Mouse (Mus musculus) CH12.LX (cell line): ENCODE results near the gene Kcnma1. TPM values are rescaled to one million over a fixed set of nuclear protein-coding genes. Genes with fewer than 3 reads are reported as not detected.

ENCODE experiments used
- DNase-seq: peaks from one replicate; pipeline ENCODE4 v3.0.0-alpha.2; 2013; ENCODE audit errors: extremely low read depth
- H3K27ac ChIP-seq: 2 replicates; pipeline ENCODE4 v1.5.1; 2012; ENCODE audit warnings: low read depth, mild to moderate bottlenecking, control low read depth, moderate library complexity; ENCODE audit not compliant: insufficient read depth
- H3K27me3 ChIP-seq: replicated peaks from 2 replicates; pipeline ENCODE3; 2012; ENCODE audit warnings: inconsistent platforms
- H3K36me3 ChIP-seq, 2 experiments: replicated peaks in 1 of 2; 2 replicates each; pipeline versions ENCODE3 to v1.6.1; 2012; ENCODE audit warnings: inconsistent platforms in 1 of 2, low read length in 1 of 2, mild to moderate bottlenecking in 1 of 2, mixed read lengths in 1 of 2, moderate library complexity in 1 of 2; ENCODE audit not compliant: control insufficient read depth in 1 of 2, insufficient read depth in 1 of 2
- H3K4me1 ChIP-seq, 2 experiments: 2 replicates each; pipeline ENCODE4 v1.6.1; 2012; ENCODE audit warnings: inconsistent platforms in 1 of 2, moderate library complexity in 1 of 2; ENCODE audit not compliant: insufficient read depth in 2 of 2, control insufficient read depth in 1 of 2
- H3K4me2 ChIP-seq: 2 replicates; pipeline ENCODE4 v1.6.1; 2012; ENCODE audit warnings: low read depth, mild to moderate bottlenecking, control low read depth; ENCODE audit not compliant: poor library complexity, insufficient read depth, severe bottlenecking
- H3K4me3 ChIP-seq, 3 experiments: fragments of 150-350 bp in 1 of 3; sonication (generic) in 1 of 3; replicated peaks in 1 of 3; 2 replicates each; pipeline versions ENCODE3 to v1.5.1; 2011 to 2012; ENCODE audit warnings: low read depth in 2 of 3, low read length in 2 of 3, mild to moderate bottlenecking in 2 of 3, moderate library complexity in 2 of 3, control low read depth in 1 of 3, improper control_type of control experiment in 1 of 3, inconsistent platforms in 1 of 3, mixed read lengths in 1 of 3; ENCODE audit not compliant: poor library complexity in 1 of 3
- H3K79me2 ChIP-seq: replicated peaks from 2 replicates; pipeline ENCODE4 v1.6.1; 2012; ENCODE audit warnings: mild to moderate bottlenecking, moderate library complexity; ENCODE audit not compliant: control insufficient read depth, poor library complexity, insufficient read depth, severe bottlenecking; ENCODE audit errors: extremely low read depth
- H3K9ac ChIP-seq: 2 replicates; pipeline ENCODE4 v1.6.1; 2012; ENCODE audit warnings: low read depth, mild to moderate bottlenecking, control low read depth, moderate library complexity; ENCODE audit not compliant: insufficient read depth
- H3K9me3 ChIP-seq: replicated peaks from 2 replicates; pipeline ENCODE3; 2012; ENCODE audit warnings: low read length, inconsistent platforms, mixed read lengths
- BHLHE40 ChIP-seq: IDR thresholded peaks from 2 replicates; pipeline ENCODE4 v1.6.1; 2011; ENCODE audit warnings: mild to moderate bottlenecking, low read depth, low read length, improper control_type of control experiment
- CHD1 ChIP-seq: IDR thresholded peaks from 2 replicates; pipeline ENCODE4 v1.6.1; 2012; ENCODE audit warnings: low read depth, low read length, improper control_type of control experiment, inconsistent platforms
- CHD2 ChIP-seq: IDR thresholded peaks from 2 replicates; pipeline ENCODE4 v1.6.1; 2011; ENCODE audit warnings: low read length, improper control_type of control experiment
- ELF1 ChIP-seq: IDR thresholded peaks from 2 replicates; pipeline ENCODE4 v1.6.1; 2014; ENCODE audit warnings: low read depth, mild to moderate bottlenecking, inconsistent platforms, low read length, improper control_type of control experiment
- EP300 ChIP-seq: IDR thresholded peaks from 2 replicates; pipeline ENCODE4 v1.6.1; 2011; ENCODE audit warnings: low read length, improper control_type of control experiment
- GABPA ChIP-seq: IDR thresholded peaks from 2 replicates; pipeline ENCODE4 v1.6.1; 2012; ENCODE audit warnings: low read depth, low read length, improper control_type of control experiment, inconsistent platforms; ENCODE audit not compliant: insufficient replicate concordance
- HCFC1 ChIP-seq: IDR thresholded peaks from 2 replicates; pipeline ENCODE4 v1.6.1; 2012; ENCODE audit warnings: low read depth, mild to moderate bottlenecking, inconsistent platforms, low read length, improper control_type of control experiment
- IRF4 ChIP-seq: IDR thresholded peaks from 2 replicates; pipeline ENCODE4 v1.6.1; 2014; ENCODE audit warnings: low read depth, mild to moderate bottlenecking, inconsistent platforms, low read length, improper control_type of control experiment
- MAFK ChIP-seq: IDR thresholded peaks from 2 replicates; pipeline ENCODE4 v1.6.1; 2011; ENCODE audit warnings: low read length, improper control_type of control experiment; ENCODE audit not compliant: insufficient replicate concordance
- MAX ChIP-seq: IDR thresholded peaks from 2 replicates; pipeline ENCODE4 v1.6.1; 2011; ENCODE audit warnings: low read length, improper control_type of control experiment
- MAZ ChIP-seq: IDR thresholded peaks from 2 replicates; pipeline ENCODE4 v1.6.1; 2012; ENCODE audit warnings: low read depth, mild to moderate bottlenecking, inconsistent platforms, low read length, improper control_type of control experiment, moderate library complexity
- NELFE ChIP-seq: IDR thresholded peaks from 2 replicates; pipeline ENCODE4 v1.6.1; 2011; ENCODE audit warnings: low read depth, low read length, improper control_type of control experiment
- NRF1 ChIP-seq: IDR thresholded peaks from 2 replicates; pipeline ENCODE4 v1.6.1; 2014; ENCODE audit warnings: low read depth, mild to moderate bottlenecking, inconsistent platforms, low read length, improper control_type of control experiment, moderate library complexity
- POLR2AphosphoS2 ChIP-seq: IDR thresholded peaks from 2 replicates; pipeline ENCODE4 v1.6.1; 2011; ENCODE audit warnings: low read depth, low read length, improper control_type of control experiment
- RAD21 ChIP-seq: IDR thresholded peaks from 2 replicates; pipeline ENCODE4 v1.6.1; 2011; ENCODE audit warnings: low read depth, mild to moderate bottlenecking, low read length, improper control_type of control experiment, moderate library complexity
- SMC3 ChIP-seq: IDR thresholded peaks from 2 replicates; pipeline ENCODE4 v1.6.1; 2011; ENCODE audit warnings: low read depth, low read length, improper control_type of control experiment
- TCF12 ChIP-seq: IDR thresholded peaks from 2 replicates; pipeline ENCODE4 v1.6.1; 2014; ENCODE audit warnings: low read depth, mild to moderate bottlenecking, inconsistent platforms, low read length, improper control_type of control experiment
- UBTF ChIP-seq: IDR thresholded peaks from 2 replicates; pipeline ENCODE4 v1.6.1; 2012; ENCODE audit warnings: low read depth, mild to moderate bottlenecking, inconsistent platforms, low read length, improper control_type of control experiment, moderate library complexity
- ZKSCAN1 ChIP-seq: IDR thresholded peaks from 2 replicates; pipeline ENCODE4 v1.6.1; 2012; ENCODE audit warnings: low read depth, inconsistent platforms, low read length, improper control_type of control experiment, borderline replicate concordance
- ZMIZ1 ChIP-seq: IDR thresholded peaks from 2 replicates; pipeline ENCODE4 v1.6.1; 2012; ENCODE audit warnings: low read depth, mild to moderate bottlenecking, inconsistent platforms, low read length, improper control_type of control experiment
- ZNF384 ChIP-seq: IDR thresholded peaks from 2 replicates; pipeline ENCODE4 v1.6.1; 2012; ENCODE audit warnings: low read depth, low read length, improper control_type of control experiment, inconsistent platforms
- dilution Hi-C: fragments of 300-500 bp; cut with MboI; formaldehyde crosslinking; loops from 2 replicates; pipeline ENCODE4 v1.14.3; 2020; ENCODE audit warnings: low sequenced_read_pairs; ENCODE audit not compliant: extremely low pct_unique_long_range_greater_than_20kb, extremely low pct_ligation_motif_present
- in situ Hi-C: fragments of 300-500 bp; cut with MboI; formaldehyde crosslinking; loops from 3 replicates; pipeline ENCODE4 v1.14.3; 2019; ENCODE audit warnings: low sequenced_read_pairs, low pct_ligation_motif_present, low pct_unique_long_range_greater_than_20kb, mixed read lengths
- polyA plus RNA-seq: library from polyadenylated mRNA; unstranded; fragments of >175 nt; gene quantifications from 2 replicates; pipeline ENCODE4 v1.2.1, GENCODE M21; 2012; ENCODE audit warnings: low read depth; ENCODE audit not compliant: insufficient read length
- total RNA-seq, 2 experiments: library from RNA; depleted of rRNA; stranded (reverse); fragments of 300-350 nt in 1 of 2; fragments of >200 nt in 1 of 2; gene quantifications; 2 replicates each; pipeline ENCODE4 v1.2.3; 2012 to 2014

Kcnma1 gene
- total and polyA plus RNA-seq, 3 experiments, result 0.10 to 0.17 (median 0.12) TPM

DNA sequence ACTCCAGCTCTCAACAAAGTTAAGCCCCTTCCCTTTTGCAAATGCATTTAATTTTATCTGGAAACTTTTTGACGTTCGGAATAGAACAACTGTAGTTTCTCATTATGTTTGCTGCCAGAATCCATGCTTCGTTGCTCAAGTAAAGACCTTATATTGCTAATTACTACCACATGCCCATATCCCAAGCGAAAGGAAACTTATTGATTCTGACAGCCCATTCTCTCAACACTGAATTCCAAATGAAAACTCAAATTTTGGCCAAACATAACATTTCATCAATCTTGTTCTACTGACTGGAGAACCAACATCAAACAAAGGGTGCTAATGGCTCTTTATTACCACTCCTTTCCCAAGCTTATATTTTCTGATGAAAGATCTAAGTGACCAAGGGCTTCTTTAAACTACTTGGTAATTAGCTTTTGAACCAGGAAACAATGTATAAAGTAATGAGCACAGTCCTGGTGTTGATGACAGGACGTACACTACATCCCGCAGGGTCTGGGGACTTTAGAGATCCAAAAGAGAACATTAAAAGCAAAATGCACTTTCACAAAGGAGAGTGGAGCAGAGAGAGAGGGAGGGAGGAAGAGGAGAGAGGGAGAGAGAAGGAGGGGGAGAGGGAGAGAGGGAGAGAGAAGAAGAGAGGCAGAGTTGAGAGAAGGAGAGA, 490.3 kb downstream of the Kcnma1 start:
- no peak for DNase-seq
- no peak overlapping the region for H3K4me3 ChIP-seq
- H3K4me2 ChIP-seq, result no peak overlapping the region
- in situ Hi-C loops, result no loop called here
- H3K36me3 ChIP-seq, result no peaks in the 10 kb centered on the region
- H3K4me1 ChIP-seq, result peaks cover 0 to 6% of the 10 kb centered on the region in 2 experiments; a peak in 2 of 4 replicates
- H3K27ac ChIP-seq, result no peak overlapping the region
- TF ChIP-seq NRF1 (no peak), TCF12 (no peak), ZNF384 (no peak), CHD2 (no peak), CHD1 (no peak), RAD21 (no peak), ZKSCAN1 (no peak), MAFK (no peak), BHLHE40 (no peak), GABPA (no peak), EP300 (no peak), SMC3 (no peak), ZMIZ1 (no peak), UBTF (no peak), ELF1 (no peak), MAZ (no peak), HCFC1 (no peak), IRF4 (no peak), MAX (no peak), POLR2AphosphoS2 (no peak)
- no peaks in the 10 kb centered on the region for H3K9me3 ChIP-seq
- H3K9ac ChIP-seq, result no peak overlapping the region
- H3K79me2 ChIP-seq, result no peaks in the 10 kb centered on the region
- peaks cover 2% of the 10 kb centered on the region for H3K27me3 ChIP-seq
- dilution Hi-C loops, result no loop called here

DNA sequence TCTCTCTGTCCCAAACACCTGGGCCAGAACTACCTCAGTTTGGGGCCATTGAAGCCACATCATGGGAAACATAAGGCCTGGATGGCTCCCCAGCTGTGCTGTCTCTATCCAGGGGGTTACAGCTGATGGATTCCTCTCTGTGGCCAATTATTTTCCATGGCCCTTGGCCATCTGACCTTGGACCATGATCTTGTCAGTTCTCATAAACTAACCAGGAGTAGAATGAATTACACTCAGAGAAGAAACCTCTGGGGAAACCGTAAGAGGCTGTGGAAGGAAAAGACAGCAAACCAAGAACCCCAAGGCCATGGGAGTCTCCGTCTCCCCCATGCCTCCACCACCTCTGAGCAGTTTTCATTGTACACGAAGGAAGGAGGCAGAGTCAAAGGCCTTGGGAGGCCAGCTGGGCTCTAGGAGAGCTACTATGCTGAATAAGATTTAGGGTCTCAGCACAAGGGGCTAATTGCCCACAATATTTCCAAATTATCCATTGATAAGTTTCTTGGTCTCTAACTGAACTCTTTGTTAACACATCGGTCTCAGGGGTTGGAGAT, 491.6 kb downstream of the Kcnma1 start:
- Histone ChIP-seq H3K4me1 (no peaks in the 10 kb centered on the region), H3K9ac (no peak overlapping the region), H3K4me2 (no peak overlapping the region), H3K4me3 (no peak overlapping the region), H3K36me3 (no peaks in the 10 kb centered on the region), H3K27me3 (peaks cover 2% of the 10 kb centered on the region), H3K27ac (no peak overlapping the region)
- in situ Hi-C loops, result no loop called here
- TF ChIP-seq BHLHE40 (no peak), ZKSCAN1 (no peak), ZMIZ1 (no peak), NELFE (no peak), IRF4 (no peak)
- TF ChIP-seq, all 38 proteins: peak for 0
- Histone ChIP-seq H3K9me3 (no peaks in the 10 kb centered on the region), H3K79me2 (no peaks in the 10 kb centered on the region)
- DNase-seq, result no peak
- dilution Hi-C loops, result no loop called here
